Mouse (Mus musculus) G1E (cell line): Measurements from ENCODE around the gene Myo16.

Experiments used
- CTCF ChIP-seq: IDR thresholded peaks from 2 replicates; pipeline ENCODE4 v1.5.1; 2012; ENCODE audit warnings: low read depth, low read length, inconsistent platforms, mixed read lengths
- GATA1 ChIP-seq: IDR thresholded peaks from 2 replicates; pipeline ENCODE4 v1.6.1; 2012; ENCODE audit warnings: borderline replicate concordance, low read length, inconsistent platforms, mixed read lengths
- TAL1 ChIP-seq: conservative IDR thresholded peaks from 2 replicates; pipeline ENCODE4 v1.6.1; 2012; ENCODE audit warnings: low read depth, low read length, inconsistent platforms, mixed read lengths

GRCm38 (mm10) chr8:10153611-10154438 lies at the start of gene Myo16:
- TF ChIP-seq GATA1: no peak
- TF ChIP-seq CTCF: no peak
- TF ChIP-seq TAL1: no peak
